Comparison of ENCODE assay signal across 28 mouse cellular contexts in the genomic region with DNA sequence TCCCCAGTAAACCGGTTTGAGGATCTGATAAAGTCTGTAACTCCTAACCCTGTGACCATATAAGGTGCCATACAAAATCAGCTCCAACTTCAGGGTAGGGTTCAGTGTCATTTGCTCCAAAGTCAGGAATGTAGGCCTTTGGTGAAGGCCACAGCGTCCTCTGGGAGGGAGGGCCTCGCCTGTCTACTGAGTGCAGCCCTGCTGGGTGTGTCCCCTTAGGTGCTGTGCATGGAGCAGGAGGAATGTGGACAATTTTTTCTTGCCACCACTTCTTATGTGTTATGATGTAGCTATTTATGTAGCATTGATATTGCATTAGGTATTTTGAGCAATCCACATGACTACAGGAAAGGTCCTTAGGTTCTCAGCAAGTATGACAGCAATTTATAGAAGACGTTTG.
DNase-seq lines count a peak whose midpoint lies in the region; ATAC-seq and TF ChIP-seq lines count a peak whose summit lies in the region.
"Had no signal": no experiment of that assay in that cellular context is flagged by ENCODE, and none has a peak within 500 bp of the region (broad histone marks: within the 10 kb centered on the region; RNA-seq: fewer than 3 reads in every experiment).

No protein-coding gene starts in this region.

- H3K4me3 ChIP-seq in heart, embryonic 12.5 days, result no peak overlapping the region
- no peak overlapping the region for H3K4me3 ChIP-seq in heart, postnatal 0 days (ENCODE audit: low read depth, low read length)
- H3K4me3 ChIP-seq in lung, embryonic 16.5 days (ENCODE audit: low read length), result no peak overlapping the region
- no peak overlapping the region for H3K4me3 ChIP-seq in stomach, embryonic 16.5 days (replicated peaks; ENCODE audit: low read length)
- H3K4me3 ChIP-seq: embryonic facial prominence, embryonic 13.5 days; erythroblast, embryonic 14.5 days; hindbrain, embryonic 13.5 days; lung, embryonic 15.5 days; midbrain, embryonic 15.5 days; neural tube, embryonic 15.5 days had no signal

- no peak overlapping the region for H3K9ac ChIP-seq in heart, embryonic 12.5 days
- H3K9ac ChIP-seq in heart, postnatal 0 days (replicated peaks; ENCODE audit: low read depth, low read length), result no peak overlapping the region
- no peak overlapping the region for H3K9ac ChIP-seq in lung, embryonic 16.5 days (ENCODE audit: low read length)
- H3K9ac ChIP-seq in stomach, embryonic 16.5 days (ENCODE audit: low read length), result no peak overlapping the region
- H3K9ac ChIP-seq: embryonic facial prominence, embryonic 13.5 days; hindbrain, embryonic 13.5 days; lung, embryonic 15.5 days; midbrain, embryonic 15.5 days; neural tube, embryonic 15.5 days had no signal

- WGBS in heart, embryonic 12.5 days, result 66% methylated on average over 4 of the region's 4 CpGs
- 49% methylated on average over 4 of the region's 4 CpGs for WGBS in heart, postnatal 0 days
- WGBS in lung, embryonic 16.5 days, result 68% methylated on average over 4 of the region's 4 CpGs
- 67% methylated on average over 4 of the region's 4 CpGs for WGBS in stomach, embryonic 16.5 days

- no peaks in the 10 kb centered on the region for H3K27me3 ChIP-seq in heart, embryonic 12.5 days (replicated peaks)
- H3K27me3 ChIP-seq in heart, postnatal 0 days (ENCODE audit: control insufficient read depth, insufficient read depth, low read length), result no peaks in the 10 kb centered on the region
- H3K27me3 ChIP-seq in lung, embryonic 16.5 days (ENCODE audit: control insufficient read depth, insufficient read depth, low read depth, low read length), result no peaks in the 10 kb centered on the region
- H3K27me3 ChIP-seq in stomach, embryonic 16.5 days (ENCODE audit: control insufficient read depth, insufficient read depth, low read length), result no peaks in the 10 kb centered on the region
- H3K27me3 ChIP-seq: embryonic facial prominence, embryonic 13.5 days; hindbrain, embryonic 13.5 days; lung, embryonic 15.5 days; midbrain, embryonic 15.5 days; neural tube, embryonic 15.5 days; Patski had no signal

- no peak for DNase-seq in heart, adult 8-10 months (ENCODE audit: low spot score)
- DNase-seq in heart, postnatal 0 days (ENCODE audit: low spot score), result peak; percentile 36
- no peak for DNase-seq in heart, adult 9 months (ENCODE audit: low spot score in 2 of 2)
- DNase-seq in lung, postnatal 10 days, result no peak
- no peak for DNase-seq in left cerebral cortex, postnatal 10 days (ENCODE audit: extremely low spot score in 1 of 2, low spot score in 2 of 2)
- DNase-seq: adrenal gland, postnatal 14 days; cerebellum, adult 18-20 months; gastrocnemius, postnatal 14 days; heart, adult 11 months; heart, postnatal 36 days; kidney, adult 18-20 months; kidney, postnatal 10 days; layer of hippocampus, adult 9-11 months; retina, postnatal 1 day; right cerebral cortex, postnatal 14 days; thymus, adult 2 months; thymus, postnatal 36 days had no signal

- H3K9me3 ChIP-seq in heart, embryonic 12.5 days (replicated peaks), result no peaks in the 10 kb centered on the region
- H3K9me3 ChIP-seq in heart, postnatal 0 days (replicated peaks; ENCODE audit: control insufficient read depth, low read length), result no peaks in the 10 kb centered on the region
- H3K9me3 ChIP-seq in lung, embryonic 16.5 days (ENCODE audit: control insufficient read depth, low read length), result no peaks in the 10 kb centered on the region
- no peaks in the 10 kb centered on the region for H3K9me3 ChIP-seq in stomach, embryonic 16.5 days (replicated peaks; ENCODE audit: control insufficient read depth, low read length)
- H3K9me3 ChIP-seq: embryonic facial prominence, embryonic 13.5 days; G1E; hindbrain, embryonic 13.5 days; lung, embryonic 15.5 days; midbrain, embryonic 15.5 days; neural tube, embryonic 15.5 days had no signal

- no peaks in the 10 kb centered on the region for H3K36me3 ChIP-seq in heart, embryonic 12.5 days
- no peaks in the 10 kb centered on the region for H3K36me3 ChIP-seq in heart, postnatal 0 days (replicated peaks; ENCODE audit: control insufficient read depth, insufficient read depth, low read length)
- H3K36me3 ChIP-seq in lung, embryonic 16.5 days (ENCODE audit: control insufficient read depth, insufficient read depth, low read length), result no peaks in the 10 kb centered on the region
- H3K36me3 ChIP-seq in stomach, embryonic 16.5 days (ENCODE audit: control insufficient read depth, insufficient read depth, low read length), result no peaks in the 10 kb centered on the region
- H3K36me3 ChIP-seq: embryonic facial prominence, embryonic 13.5 days; hindbrain, embryonic 13.5 days; lung, embryonic 15.5 days; midbrain, embryonic 15.5 days; neural tube, embryonic 15.5 days had no signal

- no peak for TF ChIP-seq CTCF in heart, postnatal 0 days (IDR thresholded peaks at IDR 0.05; ENCODE audit: low read depth)

- H3K4me2 ChIP-seq in heart, embryonic 12.5 days, result no peak overlapping the region
- H3K4me2 ChIP-seq in heart, postnatal 0 days (ENCODE audit: low read depth, low read length), result no peak overlapping the region
- H3K4me2 ChIP-seq in lung, embryonic 16.5 days (ENCODE audit: low read depth, low read length), result no peak overlapping the region
- no peak overlapping the region for H3K4me2 ChIP-seq in stomach, embryonic 16.5 days (ENCODE audit: low read depth, low read length)
- H3K4me2 ChIP-seq: embryonic facial prominence, embryonic 13.5 days; hindbrain, embryonic 13.5 days; lung, embryonic 15.5 days; midbrain, embryonic 15.5 days; neural tube, embryonic 15.5 days had no signal

- peak; percentile 46; the same call in 1 of the 2 replicates for ATAC-seq in heart, embryonic 12.5 days (ENCODE audit: insufficient number of reproducible peaks, low FRiP score)
- ATAC-seq in heart, postnatal 0 days (ENCODE audit: insufficient read depth, low read depth), result peak; percentile 53
- ATAC-seq in lung, embryonic 16.5 days (ENCODE audit: low read depth), result peak; percentile 40
- ATAC-seq in stomach, embryonic 16.5 days (ENCODE audit: insufficient read depth, low FRiP score), result peak; percentile 37; the same call in 1 of the 2 replicates
- ATAC-seq: midbrain, embryonic 15.5 days; Patski had no signal

- intact Hi-C loops in left cerebral cortex, postnatal 10 days (cut with DNase I), result no loop called here

- no peak overlapping the region for H3K27ac ChIP-seq in heart, embryonic 12.5 days (ENCODE audit: poor library complexity, severe bottlenecking)
- peak overlapping the region; percentile 21 for H3K27ac ChIP-seq in heart, postnatal 0 days (ENCODE audit: low read depth)
- no peak overlapping the region for H3K27ac ChIP-seq in lung, embryonic 16.5 days (ENCODE audit: low read length)
- H3K27ac ChIP-seq in stomach, embryonic 16.5 days (ENCODE audit: low read length), result no peak overlapping the region
- H3K27ac ChIP-seq: embryonic facial prominence, embryonic 13.5 days; hindbrain, embryonic 13.5 days; lung, embryonic 15.5 days; midbrain, embryonic 15.5 days; neural tube, embryonic 15.5 days had no signal

- no peak for TF ChIP-seq EP300 in heart, postnatal 0 days (IDR thresholded peaks at IDR 0.05; ENCODE audit: low read depth)

- peaks cover 49% of the 10 kb centered on the region for H3K4me1 ChIP-seq in heart, embryonic 12.5 days (replicated peaks)
- H3K4me1 ChIP-seq in heart, postnatal 0 days (ENCODE audit: control insufficient read depth, insufficient read depth), result peaks cover 29% of the 10 kb centered on the region
- H3K4me1 ChIP-seq in lung, embryonic 16.5 days (replicated peaks; ENCODE audit: control insufficient read depth, insufficient read depth, low read length), result peaks cover 8% of the 10 kb centered on the region; the same call in 1 of the 2 replicates
- peaks cover 17% of the 10 kb centered on the region; the same call in 1 of the 2 replicates for H3K4me1 ChIP-seq in stomach, embryonic 16.5 days (ENCODE audit: control insufficient read depth, insufficient read depth, low read length)
- H3K4me1 ChIP-seq: embryonic facial prominence, embryonic 13.5 days had no signal
